Mouse (Mus musculus): ENCODE measurements around the gene BC049715. TPM values are rescaled to one million over a fixed set of nuclear protein-coding genes. Genes with fewer than 3 reads are reported as not detected.
A peak's percentile ranks its signal among the peaks of the same experiment; 100 is the strongest.
"Not testable (repeated sequence)": the region's sequence is repeated elsewhere in the genome, so short reads cannot be mapped to it uniquely, and the experiment has no call there.

BC049715 gene
- polyA plus RNA-seq, 1 experiment from 2014 or later: 2.5 TPM

DNA sequence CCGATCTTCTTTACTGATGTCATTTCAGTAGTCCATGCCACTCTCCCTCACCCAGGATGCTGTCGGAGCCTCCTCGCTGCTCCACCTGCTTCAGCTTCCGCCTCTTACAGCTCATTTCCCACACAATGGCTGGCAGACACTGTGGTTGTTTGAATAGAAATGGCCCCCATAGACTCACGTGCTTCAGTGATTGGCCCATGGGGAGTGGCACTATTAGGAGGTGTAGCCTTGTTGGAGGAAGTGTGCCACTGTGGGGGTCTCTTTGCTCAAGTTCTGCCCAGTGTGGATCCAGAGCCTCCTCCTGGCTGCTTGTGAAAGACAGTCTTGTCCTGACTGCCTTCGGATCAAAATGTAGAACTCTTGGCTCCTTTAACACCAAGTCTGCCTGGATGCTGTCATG is 31.6 kb upstream of the BC049715 start:
- H3K4me1 ChIP-seq (ENCODE audit: control insufficient read depth, insufficient read depth, low read length): no peaks in the 10 kb centered on the region

DNA sequence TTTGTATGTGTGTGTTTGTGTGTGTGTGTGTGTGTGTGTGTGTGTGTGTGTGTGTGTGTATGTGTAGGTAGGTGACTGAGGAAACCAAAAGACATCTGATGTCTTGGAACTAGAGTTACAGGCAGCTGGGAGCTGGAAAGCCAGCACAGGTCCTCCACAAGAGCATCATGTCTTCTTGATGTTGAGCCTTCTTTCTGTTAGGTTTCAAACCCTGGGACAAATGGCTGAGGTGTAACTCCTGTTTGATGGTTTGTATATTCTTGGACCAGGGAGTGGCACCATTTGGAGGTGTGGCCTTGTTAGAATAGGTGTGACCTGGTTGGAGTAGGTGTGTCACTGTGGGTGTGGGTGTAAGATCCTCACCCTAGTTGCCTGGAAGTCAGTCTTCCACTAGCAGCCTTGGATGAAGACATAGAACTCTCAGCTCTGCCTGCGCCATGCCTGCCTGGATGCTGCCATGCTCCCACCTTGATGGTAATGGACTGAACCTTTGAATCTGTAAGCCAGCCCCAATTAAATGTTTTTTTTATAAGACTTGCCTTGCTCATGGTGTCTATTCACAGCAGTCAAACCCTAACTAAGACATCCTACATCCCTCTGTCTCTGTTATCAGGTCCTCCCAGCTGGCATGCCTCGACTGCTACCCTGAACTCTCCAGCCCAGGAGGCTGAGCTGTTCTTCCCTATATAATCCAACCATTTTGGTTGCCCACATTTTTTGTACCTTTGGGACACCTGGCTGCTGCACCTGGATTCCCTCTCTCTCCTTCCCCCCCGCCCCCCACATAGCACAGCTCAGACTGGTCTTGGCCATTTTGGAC is 29.3 kb upstream of the BC049715 start:
- not testable (repeated sequence) for H3K27me3 ChIP-seq (ENCODE audit: control insufficient read depth, insufficient read depth, low read length); H3K36me3 ChIP-seq (ENCODE audit: control insufficient read depth, insufficient read depth, low read length); H3K4me2 ChIP-seq (replicated peaks; ENCODE audit: low read depth, low read length); H3K9ac ChIP-seq (replicated peaks; ENCODE audit: low read depth, low read length); H3K27ac ChIP-seq (ENCODE audit: low read length); ATAC-seq (ENCODE audit: insufficient number of reproducible peaks, insufficient read depth, low FRiP score, low read depth); H3K4me1 ChIP-seq (ENCODE audit: control insufficient read depth, insufficient read depth, low read length); H3K4me3 ChIP-seq (ENCODE audit: low read depth, low read length); H3K9me3 ChIP-seq (ENCODE audit: control insufficient read depth, low read depth, low read length)
- WGBS: 82% methylated on average over 3 of the region's 3 CpGs

More for the DNA sequence above, 31.6 kb upstream of the BC049715 start:
- ATAC-seq (ENCODE audit: insufficient number of reproducible peaks, insufficient read depth, low FRiP score, low read depth): no peak
- H3K4me3 ChIP-seq (ENCODE audit: low read depth, low read length): no peak overlapping the region
- no peaks in the 10 kb centered on the region for H3K27me3 ChIP-seq (ENCODE audit: control insufficient read depth, insufficient read depth, low read length)
- WGBS: 51% methylated on average over 6 of the region's 6 CpGs
- H3K9ac ChIP-seq (replicated peaks; ENCODE audit: low read depth, low read length): no peak overlapping the region
- H3K36me3 ChIP-seq (ENCODE audit: control insufficient read depth, insufficient read depth, low read length): no peaks in the 10 kb centered on the region
- H3K9me3 ChIP-seq (ENCODE audit: control insufficient read depth, low read depth, low read length): no peaks in the 10 kb centered on the region
- no peak overlapping the region for H3K4me2 ChIP-seq (replicated peaks; ENCODE audit: low read depth, low read length)
- H3K27ac ChIP-seq (ENCODE audit: low read length): no peak overlapping the region

DNA sequence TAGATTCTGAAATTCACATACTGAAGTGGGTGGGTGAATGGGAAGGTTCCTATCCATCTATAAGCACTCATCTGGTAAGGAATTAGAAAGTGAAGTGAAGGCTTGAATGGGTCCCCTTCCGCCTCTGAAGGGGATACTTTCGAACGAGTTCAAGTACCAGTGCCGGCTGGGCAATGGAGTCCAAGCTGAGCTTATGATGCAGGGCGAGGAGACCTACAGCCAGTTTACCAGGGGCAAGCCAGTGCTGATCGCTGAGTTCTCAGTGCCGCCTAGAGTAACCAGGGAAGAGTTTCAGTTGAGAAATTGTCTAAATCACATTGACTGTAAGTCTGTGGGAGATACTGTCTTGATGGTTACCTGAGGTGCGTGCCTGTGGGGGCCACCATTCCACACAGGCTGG is 26.7 kb upstream of the BC049715 start:
- Histone ChIP-seq H3K4me2 (replicated peaks; ENCODE audit: low read depth, low read length) (no peak overlapping the region), H3K27ac (ENCODE audit: low read length) (no peak overlapping the region), H3K9ac (replicated peaks; ENCODE audit: low read depth, low read length) (no peak overlapping the region), H3K4me3 (ENCODE audit: low read depth, low read length) (no peak overlapping the region), H3K36me3 (ENCODE audit: control insufficient read depth, insufficient read depth, low read length) (no peaks in the 10 kb centered on the region), H3K9me3 (ENCODE audit: control insufficient read depth, low read depth, low read length) (no peaks in the 10 kb centered on the region), H3K27me3 (ENCODE audit: control insufficient read depth, insufficient read depth, low read length) (no peaks in the 10 kb centered on the region), H3K4me1 (ENCODE audit: control insufficient read depth, insufficient read depth, low read length) (peaks cover 6% of the 10 kb centered on the region; the same call in 1 of the 2 replicates)
- 89% methylated on average over 8 of the region's 8 CpGs for WGBS
- ATAC-seq (ENCODE audit: insufficient number of reproducible peaks, insufficient read depth, low FRiP score, low read depth): no peak

DNA sequence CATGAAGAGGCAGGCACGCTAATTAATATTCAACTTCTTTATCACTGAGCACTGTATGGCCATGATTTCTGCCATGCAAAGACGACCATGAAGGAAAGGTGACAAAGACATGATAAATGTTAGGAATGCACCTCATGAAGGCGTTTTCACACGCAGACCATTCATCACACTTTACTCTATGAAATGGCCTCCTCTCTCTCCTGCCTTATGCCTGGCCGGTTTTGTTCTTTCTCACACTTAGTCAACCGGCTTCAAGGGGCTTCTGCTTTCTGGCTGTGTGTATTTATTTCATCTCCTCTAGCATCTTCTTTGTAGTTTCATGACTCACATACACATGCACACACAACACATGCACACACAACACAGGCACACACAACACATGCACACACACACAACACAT is 26.2 kb upstream of the BC049715 start:
- no peak for ATAC-seq (ENCODE audit: insufficient number of reproducible peaks, insufficient read depth, low FRiP score, low read depth)
- no peak overlapping the region for H3K9ac ChIP-seq (replicated peaks; ENCODE audit: low read depth, low read length)
- no peaks in the 10 kb centered on the region for H3K36me3 ChIP-seq (ENCODE audit: control insufficient read depth, insufficient read depth, low read length)
- H3K4me3 ChIP-seq (ENCODE audit: low read depth, low read length): no peak overlapping the region
- 69% methylated on average over 6 of the region's 6 CpGs for WGBS
- no peak overlapping the region for H3K4me2 ChIP-seq (replicated peaks; ENCODE audit: low read depth, low read length)
- no peaks in the 10 kb centered on the region for H3K27me3 ChIP-seq (ENCODE audit: control insufficient read depth, insufficient read depth, low read length)
- peaks cover 6% of the 10 kb centered on the region; the same call in 1 of the 2 replicates for H3K4me1 ChIP-seq (ENCODE audit: control insufficient read depth, insufficient read depth, low read length)
- H3K9me3 ChIP-seq (ENCODE audit: control insufficient read depth, low read depth, low read length): no peaks in the 10 kb centered on the region
- no peak overlapping the region for H3K27ac ChIP-seq (ENCODE audit: low read length)

DNA sequence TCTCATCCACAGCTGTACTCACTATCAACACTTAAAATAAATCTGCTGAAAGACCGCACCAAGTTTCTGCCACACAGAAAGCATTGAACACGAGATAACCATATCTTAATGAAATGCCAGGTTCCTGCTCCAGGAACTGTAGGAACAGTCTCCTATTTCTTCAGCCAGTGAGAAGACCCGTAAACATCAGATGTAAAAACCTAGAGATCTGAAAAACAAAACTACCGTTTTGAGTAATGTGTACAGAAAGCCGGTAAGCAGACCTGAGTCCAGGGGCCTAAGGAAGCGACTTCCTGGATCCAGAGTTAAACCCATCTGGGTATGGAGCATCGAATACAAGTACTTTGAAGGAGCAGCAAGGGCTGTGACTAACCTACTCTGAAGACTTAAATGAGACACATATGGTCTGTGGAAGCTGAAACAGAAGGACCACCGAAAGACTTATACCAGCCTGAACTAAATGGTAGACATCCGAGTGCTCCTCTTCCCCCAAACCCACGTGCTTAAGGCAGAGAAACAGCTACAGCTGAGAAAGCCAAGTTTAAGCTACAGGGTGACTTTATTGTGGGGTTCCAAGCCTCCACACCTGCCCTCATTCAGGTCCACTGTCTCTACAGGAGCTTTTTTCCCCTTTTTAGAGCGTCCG is 24.2 kb upstream of the BC049715 start:
- Histone ChIP-seq H3K36me3 (ENCODE audit: control insufficient read depth, insufficient read depth, low read length) (no peaks in the 10 kb centered on the region), H3K9ac (replicated peaks; ENCODE audit: low read depth, low read length) (peak overlapping the region; percentile 97), H3K4me2 (replicated peaks; ENCODE audit: low read depth, low read length) (peak overlapping the region; percentile 84), H3K4me1 (ENCODE audit: control insufficient read depth, insufficient read depth, low read length) (peaks cover 9% of the 10 kb centered on the region; the same call in 1 of the 2 replicates), H3K27ac (ENCODE audit: low read length) (peak overlapping the region; percentile 100), H3K4me3 (ENCODE audit: low read depth, low read length) (peak overlapping the region; percentile 71), H3K27me3 (ENCODE audit: control insufficient read depth, insufficient read depth, low read length) (no peaks in the 10 kb centered on the region), H3K9me3 (ENCODE audit: control insufficient read depth, low read depth, low read length) (no peaks in the 10 kb centered on the region)
- ATAC-seq (ENCODE audit: insufficient number of reproducible peaks, insufficient read depth, low FRiP score, low read depth): no peak
- 15% methylated on average over 12 of the region's 12 CpGs for WGBS

DNA sequence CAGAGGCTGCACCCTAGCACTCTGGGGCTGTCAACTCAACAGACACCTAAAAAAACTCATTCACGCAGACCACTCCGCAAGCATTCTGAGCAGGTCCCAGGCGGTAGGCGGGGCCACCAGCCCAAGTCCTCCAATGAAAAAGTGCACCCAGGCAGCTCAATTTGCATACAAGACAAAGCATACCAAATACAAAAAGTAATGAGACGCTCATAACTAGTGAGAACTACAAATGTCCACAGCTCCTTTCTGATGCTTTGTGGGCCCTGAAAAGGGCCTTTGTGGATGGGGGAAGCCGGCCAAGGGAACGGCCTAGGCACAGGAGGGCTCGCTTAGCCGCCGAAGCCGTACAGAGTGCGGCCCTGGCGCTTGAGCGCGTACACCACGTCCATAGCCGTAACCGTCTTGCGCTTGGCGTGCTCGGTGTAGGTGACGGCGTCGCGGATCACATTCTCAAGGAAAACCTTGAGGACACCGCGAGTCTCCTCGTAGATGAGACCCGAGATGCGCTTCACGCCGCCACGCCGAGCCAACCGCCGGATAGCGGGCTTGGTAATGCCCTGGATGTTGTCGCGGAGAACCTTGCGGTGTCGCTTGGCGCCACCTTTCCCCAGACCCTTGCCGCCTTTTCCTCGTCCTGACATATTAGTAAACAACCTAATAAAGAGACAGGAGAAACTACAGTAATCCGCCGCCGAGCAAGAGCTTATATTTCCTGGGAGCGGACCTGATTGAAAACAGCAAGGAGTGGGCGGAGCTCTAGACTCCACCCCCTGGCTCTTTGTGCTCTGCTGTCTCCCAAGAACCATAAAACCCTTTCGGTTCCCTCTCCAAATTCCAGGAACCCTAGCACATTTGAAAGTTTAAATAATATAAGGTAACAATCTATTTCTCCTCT is 23.4 kb upstream of the BC049715 start, which contains the start of gene Hist4h4:
Hist4h4 (minus strand) TSS at position 677 of the 895 bp plus-strand sequence.
- Histone ChIP-seq H3K27me3 (ENCODE audit: control insufficient read depth, insufficient read depth, low read length) (no peaks in the 10 kb centered on the region), H3K4me3 (ENCODE audit: low read depth, low read length) (peak within 1 kb of the TSS; percentile 71), H3K9ac (replicated peaks; ENCODE audit: low read depth, low read length) (peak within 1 kb of the TSS; percentile 97), H3K36me3 (ENCODE audit: control insufficient read depth, insufficient read depth, low read length) (no peaks in the 10 kb centered on the region), H3K4me1 (ENCODE audit: control insufficient read depth, insufficient read depth, low read length) (peaks cover 9% of the 10 kb centered on the region; the same call in 1 of the 2 replicates), H3K9me3 (ENCODE audit: control insufficient read depth, low read depth, low read length) (no peaks in the 10 kb centered on the region), H3K4me2 (replicated peaks; ENCODE audit: low read depth, low read length) (peak within 1 kb of the TSS; percentile 84), H3K27ac (ENCODE audit: low read length) (peak within 1 kb of the TSS; percentile 100)
- ATAC-seq (ENCODE audit: insufficient number of reproducible peaks, insufficient read depth, low FRiP score, low read depth): peak; percentile 74
- under 1% methylated on average over 50 of the region's 50 CpGs for WGBS

DNA sequence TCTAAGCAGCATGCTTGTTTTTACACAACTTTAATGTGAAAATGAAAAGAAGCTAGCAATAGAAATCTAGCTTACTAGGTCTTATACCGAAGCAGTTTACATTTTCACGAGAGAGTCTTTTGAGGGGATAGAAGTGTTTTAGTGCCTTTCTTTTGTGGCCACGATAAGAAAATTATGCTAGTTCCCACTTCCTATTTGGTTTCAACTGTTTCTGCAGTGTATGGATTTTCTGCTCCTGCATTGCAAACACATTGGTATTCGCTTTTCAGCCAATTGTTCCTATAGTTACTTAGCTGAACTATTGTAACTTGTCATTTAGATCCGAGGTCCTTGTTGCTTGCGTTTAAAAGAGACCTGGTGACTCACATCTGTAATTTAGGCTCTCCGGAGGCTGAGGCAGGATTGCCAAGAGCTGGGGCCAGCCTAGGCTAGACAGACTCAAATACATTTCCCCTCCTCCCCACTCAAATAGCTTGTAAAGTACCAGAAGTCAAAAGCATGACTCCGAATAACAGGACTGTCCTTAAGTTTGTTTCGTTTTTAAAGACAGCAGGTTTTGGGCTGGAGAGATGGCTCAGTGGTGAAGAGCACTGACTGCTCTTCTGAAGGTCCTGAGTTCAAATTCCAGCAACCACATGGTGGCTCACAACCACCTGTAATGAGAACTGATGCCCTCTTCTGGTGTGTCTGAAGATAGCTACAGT is 22.6 kb upstream of the BC049715 start:
- H3K36me3 ChIP-seq (ENCODE audit: control insufficient read depth, insufficient read depth, low read length): no peaks in the 10 kb centered on the region
- WGBS: 27% methylated on average over 9 of the region's 9 CpGs

More for the DNA sequence above, 22.6 kb upstream of the BC049715 start:
- peak overlapping the region; percentile 71 for H3K4me3 ChIP-seq (ENCODE audit: low read depth, low read length)
- peak overlapping the region; percentile 84 for H3K4me2 ChIP-seq (replicated peaks; ENCODE audit: low read depth, low read length)
- ATAC-seq (ENCODE audit: insufficient number of reproducible peaks, insufficient read depth, low FRiP score, low read depth): no peak
- H3K27me3 ChIP-seq (ENCODE audit: control insufficient read depth, insufficient read depth, low read length): no peaks in the 10 kb centered on the region
- no peaks in the 10 kb centered on the region for H3K9me3 ChIP-seq (ENCODE audit: control insufficient read depth, low read depth, low read length)
- peaks cover 12% of the 10 kb centered on the region; the same call in 1 of the 2 replicates for H3K4me1 ChIP-seq (ENCODE audit: control insufficient read depth, insufficient read depth, low read length)
- H3K9ac ChIP-seq (replicated peaks; ENCODE audit: low read depth, low read length): peak overlapping the region; percentile 97; the same call in 1 of the 2 replicates
- H3K27ac ChIP-seq (ENCODE audit: low read length): peak overlapping the region; percentile 100
